Mouse (Mus musculus) CH12.LX (cell line): ENCODE measurements around the gene Gpatch2.

Experiments
- POLR2A ChIP-seq: IDR thresholded peaks from 2 replicates; pipeline ENCODE4 v1.6.1; 2011; ENCODE audit warnings: low read depth, mild to moderate bottlenecking, improper control_type of control experiment, low read length
- ZC3H11A ChIP-seq: IDR thresholded peaks from 2 replicates; pipeline ENCODE4 v1.6.1; 2012; ENCODE audit warnings: low read depth, mild to moderate bottlenecking, inconsistent platforms, low read length, improper control_type of control experiment

DNA sequence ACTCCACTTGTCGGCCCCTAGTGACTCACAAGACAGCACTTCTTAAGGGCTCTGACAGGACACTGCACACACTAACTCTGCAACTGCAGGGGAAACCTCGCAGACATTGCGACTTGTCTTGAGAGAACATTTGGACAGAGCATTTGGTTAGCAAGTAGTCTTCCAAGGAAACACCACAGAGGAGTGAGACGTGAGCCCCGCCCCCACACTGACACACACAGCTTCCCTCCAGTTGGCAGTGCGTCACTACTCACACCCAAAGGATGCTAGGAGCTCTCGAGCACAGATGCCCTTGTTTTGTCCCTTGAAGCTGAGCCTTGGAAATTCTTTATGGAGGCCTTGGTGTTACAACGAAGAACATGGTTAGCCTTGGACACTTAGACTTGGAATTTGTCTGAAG is 70.4 kb downstream of the Gpatch2 start:
- TF ChIP-seq ZC3H11A (no peak), POLR2A (no peak)
